Mouse (Mus musculus): ENCODE results near the gene Gm27021.

Gene Gm27021

GRCm38 (mm10) chr8:120667561-120668373 is at the start of gene Gm27021, which contains the start of gene Cox4i1:
TSS of gene Gm27021 (minus strand) at chr8:120668079.
TSS of gene Cox4i1 (plus strand) at chr8:120668222.
- peak; percentile 86 for DNase-seq (ENCODE audit: low read depth, low spot score)

GRCm38 (mm10) chr8:120715996-120716680 is 48.3 kb upstream of the Gm27021 start:
- no peak for DNase-seq (ENCODE audit: low read depth, low spot score)

- no peak for DNase-seq (ENCODE audit: low read depth, low spot score)
Measured at GRCm38 (mm10) chr8:120715200-120715599, 47.3 kb upstream of the Gm27021 start.

DNA sequence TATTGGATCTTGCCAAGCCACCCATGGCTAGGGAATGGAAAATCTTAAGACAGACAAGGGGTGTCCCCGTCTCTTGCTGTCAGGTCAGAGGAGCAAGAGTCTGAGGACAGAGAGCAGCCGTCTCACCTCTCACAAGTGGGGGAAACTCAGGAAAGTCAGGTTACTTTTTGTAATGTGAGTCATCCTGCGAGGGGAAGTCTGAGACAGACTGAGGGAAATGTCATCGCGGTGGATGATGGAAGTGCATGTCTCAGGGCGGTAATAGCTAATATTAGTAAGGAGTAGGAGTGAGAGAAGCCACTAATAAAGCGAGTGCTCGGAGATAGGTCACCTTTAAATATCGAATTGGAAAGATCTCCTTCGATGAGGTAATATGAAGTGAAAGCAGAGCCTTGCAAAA is 41.3 kb upstream of the Gm27021 start:
- DNase-seq (ENCODE audit: low read depth, low spot score): no peak

DNA sequence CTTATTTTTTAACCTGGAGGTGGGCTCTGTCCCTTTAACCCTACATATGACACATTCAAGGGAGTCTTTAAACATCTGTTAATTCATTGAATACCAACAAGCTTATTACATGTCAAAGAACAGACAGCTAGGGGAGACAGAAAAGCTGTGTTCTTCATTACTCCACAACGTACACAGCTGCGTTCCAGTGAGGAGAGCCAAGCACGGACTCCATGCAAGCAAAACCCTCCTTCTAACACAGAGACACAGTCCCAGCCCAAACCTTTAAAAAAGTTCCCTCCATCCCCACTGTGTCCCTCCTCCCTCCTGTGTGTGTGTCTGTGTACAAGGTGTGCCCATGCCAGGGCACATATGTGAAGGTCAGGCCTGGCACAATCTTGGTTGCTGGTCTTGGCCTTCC is 38.3 kb upstream of the Gm27021 start:
- no peak for DNase-seq (ENCODE audit: low read depth, low spot score)

GRCm38 (mm10) chr8:120705163-120705562 is 37.3 kb upstream of the Gm27021 start:
- no peak for DNase-seq (ENCODE audit: low read depth, low spot score)

DNA sequence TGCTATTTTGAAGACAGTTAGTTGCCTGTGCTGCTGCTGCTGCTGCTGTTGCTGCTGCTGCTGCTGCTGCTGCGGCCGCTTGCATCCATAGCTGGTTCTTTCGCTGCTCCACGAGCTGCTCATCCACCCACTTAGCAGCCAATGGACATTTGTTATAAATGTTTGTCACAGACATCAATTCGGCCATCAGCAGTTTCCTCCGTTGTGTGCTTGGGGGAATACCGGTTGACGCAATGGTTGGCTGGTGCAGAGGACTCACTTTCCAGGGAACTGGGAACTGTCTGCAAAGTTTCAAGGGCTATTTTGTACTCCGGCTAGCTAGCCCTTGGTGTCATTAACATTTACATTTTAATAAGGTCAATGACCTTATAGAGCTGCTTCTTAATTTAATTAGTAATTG is 36.3 kb upstream of the Gm27021 start:
- DNase-seq (ENCODE audit: low read depth, low spot score): no peak

GRCm38 (mm10) chr8:120701758-120702465 is 34.0 kb upstream of the Gm27021 start:
- DNase-seq (ENCODE audit: low read depth, low spot score): no peak

DNA sequence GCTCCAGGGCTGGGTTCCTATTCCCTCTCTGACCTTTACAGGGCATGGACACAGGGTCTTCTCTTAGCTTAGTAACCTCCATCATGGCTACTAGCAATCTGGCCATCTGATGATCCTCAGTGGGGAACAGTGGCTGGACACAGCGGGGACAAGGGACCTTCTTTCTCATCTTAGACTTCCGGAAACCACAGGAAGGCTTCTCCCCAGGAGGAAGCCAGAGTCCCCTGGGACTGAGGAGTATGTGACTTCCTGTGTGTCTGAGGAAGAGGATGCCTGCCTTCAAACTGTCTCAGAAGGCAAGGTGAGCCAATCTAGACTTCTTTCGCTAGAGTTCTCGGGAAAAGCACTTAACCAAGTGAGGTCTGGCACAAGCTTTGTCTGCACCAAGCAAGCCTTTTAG is 32.2 kb upstream of the Gm27021 start:
- DNase-seq (ENCODE audit: low read depth, low spot score): no peak

DNA sequence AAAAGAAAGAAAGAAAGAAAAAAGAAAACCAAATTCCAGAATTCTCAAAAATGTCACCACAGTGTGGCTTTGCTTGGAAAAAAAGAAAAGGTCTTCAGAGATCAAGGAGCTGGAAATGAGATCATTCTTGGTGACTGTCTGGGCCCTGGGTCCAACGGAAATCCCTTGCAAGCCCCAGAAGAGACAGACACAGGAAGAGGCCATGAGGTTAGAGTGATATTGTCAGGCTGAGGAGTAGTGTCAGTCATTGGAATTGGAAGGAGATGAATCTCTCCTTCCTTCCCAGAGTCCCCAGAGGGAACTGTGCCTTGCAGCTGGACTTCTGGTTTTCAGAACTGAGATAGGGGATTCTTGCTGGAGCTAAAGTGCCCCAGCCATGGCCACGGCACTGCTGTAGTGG is 31.7 kb upstream of the Gm27021 start:
- DNase-seq (ENCODE audit: low read depth, low spot score): no peak

- DNase-seq (ENCODE audit: low read depth, low spot score): no peak
Measured at GRCm38 (mm10) chr8:120699079-120699478, 31.2 kb upstream of the Gm27021 start.

DNA sequence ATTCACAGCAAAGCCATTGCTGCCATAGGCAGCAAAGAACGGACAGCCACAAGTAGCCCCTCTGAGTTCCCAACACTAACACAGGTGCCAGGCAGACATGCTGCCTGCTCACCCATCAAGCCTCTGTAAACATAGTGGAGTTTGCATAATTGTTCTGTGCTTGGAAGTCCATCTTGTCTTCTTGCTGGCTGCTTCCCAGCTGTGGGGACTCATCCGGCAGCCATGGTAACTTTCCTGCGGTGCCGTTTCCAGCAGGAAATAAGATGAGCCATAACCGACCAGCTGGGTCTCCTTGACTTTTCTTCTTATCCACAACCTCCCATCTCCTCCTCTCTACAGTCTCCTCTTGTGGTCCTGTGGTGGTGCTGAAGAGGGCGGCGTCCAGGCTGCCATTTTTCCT is 30.5 kb upstream of the Gm27021 start:
- no peak for DNase-seq (ENCODE audit: low read depth, low spot score)

DNA sequence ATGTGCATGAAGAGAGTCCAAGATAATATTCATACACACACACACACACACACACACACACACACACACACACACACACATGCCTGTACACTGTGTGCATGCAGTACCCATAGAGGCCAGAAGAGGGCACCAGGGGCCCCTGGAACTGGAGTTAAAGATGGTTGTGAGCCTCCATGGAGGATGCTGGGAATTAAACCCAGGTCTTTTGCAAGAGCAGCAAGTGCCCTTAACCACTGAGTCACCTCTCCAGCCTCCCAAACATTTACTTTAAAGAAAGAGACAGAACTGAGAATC is 30.0 kb upstream of the Gm27021 start:
- DNase-seq (ENCODE audit: low read depth, low spot score): no peak

DNA sequence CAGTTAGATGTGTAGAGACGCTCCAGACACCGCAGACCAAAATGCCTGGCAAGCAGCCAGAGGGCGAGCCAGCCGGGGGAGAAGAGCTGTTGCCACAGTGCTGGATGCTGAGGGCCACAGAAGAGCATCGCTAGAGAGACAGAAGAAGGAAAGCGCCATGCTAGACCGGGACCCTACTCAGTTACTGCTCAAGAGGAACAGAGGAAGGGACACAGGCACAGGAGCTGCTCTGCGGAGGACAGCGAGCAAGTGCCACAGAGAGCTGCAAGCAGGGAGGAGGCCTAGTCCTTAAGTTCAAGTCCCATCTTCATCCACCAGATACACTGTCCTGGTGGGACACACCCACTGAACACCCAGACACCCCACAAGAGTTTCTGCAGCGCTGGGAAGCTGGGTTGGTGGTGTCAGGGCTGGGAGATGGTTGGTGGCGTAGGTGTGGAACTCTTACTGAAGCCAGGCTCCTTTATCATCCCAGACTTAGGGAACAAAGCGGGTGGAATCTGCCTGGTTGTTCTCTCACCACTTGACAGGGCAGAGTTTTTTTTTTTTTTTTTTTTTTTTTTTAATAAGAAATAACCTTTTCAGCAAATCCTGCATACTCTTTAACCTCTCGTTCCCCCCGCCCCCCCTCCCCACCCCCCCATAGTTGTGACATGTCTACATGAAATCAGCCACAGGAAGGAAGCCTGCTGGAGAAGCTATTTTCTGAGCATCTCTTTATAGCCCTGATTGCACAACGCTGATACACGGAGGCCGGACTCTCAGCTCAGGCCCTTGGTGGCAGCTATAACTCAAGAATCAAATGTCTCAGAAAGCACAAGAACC is 29.5 kb upstream of the Gm27021 start:
- no peak for DNase-seq (ENCODE audit: low read depth, low spot score)

GRCm38 (mm10) chr8:120696401-120697153 is 28.7 kb upstream of the Gm27021 start:
- no peak for DNase-seq (ENCODE audit: low read depth, low spot score)

DNA sequence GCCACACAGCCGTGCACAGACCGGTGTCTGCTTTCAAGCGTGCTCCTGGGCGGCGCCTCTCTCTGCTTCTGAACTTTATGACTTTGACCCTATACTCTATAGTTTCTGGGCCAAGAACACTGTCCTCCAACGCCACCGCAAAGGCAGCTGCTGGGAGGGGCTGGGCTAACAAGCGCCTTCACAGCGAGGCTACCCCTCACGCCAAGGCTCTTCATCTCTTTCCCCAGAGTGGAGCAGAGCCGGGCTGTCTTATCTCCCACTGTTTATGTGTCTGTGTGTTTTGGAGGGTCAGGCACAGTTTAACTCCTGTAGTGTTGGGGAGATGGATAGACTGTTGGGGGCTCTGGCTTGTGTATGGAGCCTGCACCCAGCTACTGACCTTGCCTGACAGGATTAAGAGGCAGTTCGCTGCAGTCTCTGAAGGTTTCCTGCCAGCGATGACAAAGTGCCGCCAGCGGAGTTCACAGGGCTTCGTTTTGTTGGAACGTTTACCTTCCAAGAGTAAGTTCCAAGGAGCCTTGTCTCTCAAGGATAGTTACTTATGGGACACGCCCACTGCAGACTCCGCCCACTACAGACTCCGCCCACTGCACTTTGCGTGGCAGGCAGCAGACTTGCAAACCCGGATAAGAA is 26.1 kb upstream of the Gm27021 start:
- peak; percentile 20 for DNase-seq (ENCODE audit: low read depth, low spot score)

DNA sequence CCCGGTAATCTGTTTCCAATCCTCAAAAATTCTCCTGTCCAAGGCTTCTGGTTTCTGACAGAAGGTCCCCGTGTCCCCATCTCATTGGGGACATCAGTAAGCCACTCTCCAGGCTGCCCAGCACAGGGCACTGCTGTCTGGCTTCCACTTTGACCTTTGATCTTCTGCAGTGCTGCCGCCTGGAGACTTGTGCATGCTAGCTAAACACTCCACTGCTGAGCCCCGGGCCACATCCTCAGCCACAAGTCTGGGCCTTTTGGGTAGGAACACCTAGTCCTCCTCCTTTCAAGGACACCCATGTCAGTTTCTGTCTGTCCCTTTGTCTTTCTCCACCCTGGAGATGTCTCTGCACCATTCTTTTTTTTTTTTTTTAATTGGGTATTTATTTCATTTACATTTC is 25.1 kb upstream of the Gm27021 start:
- DNase-seq (ENCODE audit: low read depth, low spot score): no peak

DNA sequence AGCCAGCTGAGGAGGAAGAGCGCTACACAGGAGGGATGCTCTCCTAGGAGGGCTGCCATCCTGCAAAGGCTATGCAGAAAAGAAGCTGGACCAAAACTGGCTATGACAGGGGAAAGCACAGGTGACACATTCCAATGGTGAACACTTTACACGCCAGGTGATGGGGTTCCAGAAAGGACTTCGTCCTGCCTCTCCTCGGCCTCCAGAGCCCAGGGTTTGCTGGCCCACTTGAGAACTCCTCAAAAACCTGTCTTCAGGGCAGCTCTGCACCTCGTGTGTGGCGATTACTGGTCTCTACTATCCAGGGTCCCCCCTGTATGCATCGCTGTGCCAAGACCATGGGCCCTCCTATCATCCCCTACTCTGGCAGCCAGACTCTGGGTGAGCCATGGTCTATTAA is 20.6 kb upstream of the Gm27021 start:
- no peak for DNase-seq (ENCODE audit: low read depth, low spot score)

DNA sequence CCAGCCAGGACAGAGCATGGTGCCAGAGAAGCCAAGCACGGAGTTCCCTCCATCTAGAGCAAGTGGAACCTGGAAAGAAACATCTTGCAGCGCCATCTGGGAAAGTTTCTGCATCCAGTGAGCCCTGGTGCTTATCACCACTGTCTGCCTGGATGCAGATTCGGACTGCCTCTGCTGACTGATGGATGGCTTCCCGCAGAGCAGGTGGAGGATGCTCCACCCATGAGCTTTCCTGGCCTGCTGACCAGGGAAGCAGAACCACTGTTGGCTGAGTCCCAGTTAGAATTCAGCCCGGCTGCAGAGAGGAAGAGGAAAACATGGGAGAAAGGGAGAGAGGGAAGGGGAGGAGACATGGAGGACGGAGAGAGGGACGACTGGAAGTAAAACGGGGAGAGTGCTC is 19.9 kb upstream of the Gm27021 start:
- no peak for DNase-seq (ENCODE audit: low read depth, low spot score)

- DNase-seq (ENCODE audit: low read depth, low spot score): no peak
Measured at GRCm38 (mm10) chr8:120686576-120686975, 18.7 kb upstream of the Gm27021 start.

DNA sequence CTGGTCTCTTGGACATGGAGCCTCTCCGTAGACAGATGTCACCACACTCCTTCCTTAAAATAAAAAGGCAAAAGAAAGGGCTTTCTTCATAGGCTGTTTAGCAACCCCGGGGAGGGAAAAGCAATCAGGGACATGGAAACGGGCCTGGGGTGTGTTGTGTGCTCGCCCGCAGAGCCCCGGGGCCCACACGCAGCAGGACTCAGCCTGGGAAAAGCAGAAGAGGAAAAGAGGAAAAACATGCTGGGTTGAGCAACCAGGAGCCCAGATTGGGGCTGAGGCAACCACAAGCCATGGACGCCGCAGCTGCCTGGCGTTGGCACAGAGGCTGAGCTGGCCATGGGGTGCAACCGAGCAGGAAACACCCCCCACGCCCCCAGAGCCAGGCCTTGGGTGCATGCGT is 18.2 kb upstream of the Gm27021 start:
- DNase-seq (ENCODE audit: low read depth, low spot score): no peak
